Mouse (Mus musculus) C2C12 (cell line): ENCODE data around the gene Mical2.

Experiments used
- CEBPB ChIP-seq: IDR thresholded peaks from one replicate; pipeline ENCODE4 v1.6.1; 2011; ENCODE audit warnings: low read depth, mild to moderate bottlenecking, control low read depth, moderate library complexity
- CTCF ChIP-seq: IDR thresholded peaks from one replicate; pipeline ENCODE4 v1.5.1; 2011; ENCODE audit not compliant: control insufficient read depth, insufficient read depth, insufficient read length
- FOSL1 ChIP-seq: IDR thresholded peaks from one replicate; pipeline ENCODE4 v1.8.0; 2011; ENCODE audit warnings: mild to moderate bottlenecking, low read length; ENCODE audit not compliant: poor library complexity, insufficient read depth, severe bottlenecking
- MAX ChIP-seq: IDR thresholded peaks from one replicate; pipeline ENCODE4 v1.6.1; 2011; ENCODE audit warnings: mild to moderate bottlenecking, control low read depth
- MYOD1 ChIP-seq: IDR thresholded peaks from one replicate; pipeline ENCODE4 v1.6.1; 2011; ENCODE audit warnings: low read depth; ENCODE audit not compliant: control insufficient read depth, insufficient read length
- USF1 ChIP-seq: IDR thresholded peaks from one replicate; pipeline ENCODE4 v1.6.1; 2011; ENCODE audit warnings: low read depth, mild to moderate bottlenecking, control low read depth, moderate library complexity

- TF ChIP-seq CTCF = no peak
- no peak for TF ChIP-seq MAX
- no peak for TF ChIP-seq FOSL1
- no peak for TF ChIP-seq USF1
- TF ChIP-seq CEBPB = no peak
- no peak for TF ChIP-seq MYOD1
Observed at GRCm38 (mm10) chr7:112388363-112388875, 162.8 kb downstream of the Mical2 start.
